Mouse (Mus musculus): Measurements from ENCODE around the gene Kctd11.
"Not testable (repeated sequence)": the region's sequence is repeated elsewhere in the genome, so short reads cannot be mapped to it uniquely, and the experiment has no call there.

Gene Kctd11

GRCm38 (mm10) chr11:69880853-69881603 lies at the start of gene Kctd11:
Kctd11 (minus strand) TSS chr11:69881406.
- peak; percentile 77 for DNase-seq (ENCODE audit: low read depth, low spot score)

- not testable (repeated sequence) for DNase-seq (ENCODE audit: low read depth, low spot score)
These were observed 49.0 kb upstream of the Kctd11 start for GRCm38 (mm10) chr11:69930176-69930575.

- no peak for DNase-seq (ENCODE audit: low read depth, low spot score)
These were observed 48.5 kb upstream of the Kctd11 start for GRCm38 (mm10) chr11:69929712-69930111.

- DNase-seq (ENCODE audit: low read depth, low spot score), result no peak
These were observed 46.3 kb upstream of the Kctd11 start for GRCm38 (mm10) chr11:69927501-69927900.

- DNase-seq (ENCODE audit: low read depth, low spot score), result no peak
These were observed 41.6 kb upstream of the Kctd11 start for GRCm38 (mm10) chr11:69922796-69923195.

- peak; percentile 49 for DNase-seq (ENCODE audit: low read depth, low spot score)
These were observed 41.0 kb upstream of the Kctd11 start for GRCm38 (mm10) chr11:69922012-69922756.

- DNase-seq (ENCODE audit: low read depth, low spot score), result peak; percentile 100
These were observed 40.2 kb upstream of the Kctd11 start, which contains the start of gene Eif5a for GRCm38 (mm10) chr11:69921114-69922011. Eif5a (minus strand) TSS chr11:69921958.

GRCm38 (mm10) chr11:69920266-69921031 lies 39.2 kb upstream of the Kctd11 start:
- peak; percentile 80 for DNase-seq (ENCODE audit: low read depth, low spot score)

GRCm38 (mm10) chr11:69919661-69920265 lies 38.6 kb upstream of the Kctd11 start:
- peak; percentile 92 for DNase-seq (ENCODE audit: low read depth, low spot score)

- DNase-seq (ENCODE audit: low read depth, low spot score), result no peak
These were observed 37.8 kb upstream of the Kctd11 start for GRCm38 (mm10) chr11:69919053-69919452.

GRCm38 (mm10) chr11:69918118-69918517 lies 36.9 kb upstream of the Kctd11 start:
- no peak for DNase-seq (ENCODE audit: low read depth, low spot score)

GRCm38 (mm10) chr11:69917379-69917948 lies 36.3 kb upstream of the Kctd11 start:
- DNase-seq (ENCODE audit: low read depth, low spot score), result no peak

GRCm38 (mm10) chr11:69916652-69917378 lies 35.6 kb upstream of the Kctd11 start:
- not testable (repeated sequence) for DNase-seq (ENCODE audit: low read depth, low spot score)

GRCm38 (mm10) chr11:69915667-69916627 lies 34.7 kb upstream of the Kctd11 start:
- DNase-seq (ENCODE audit: low read depth, low spot score), result peak; percentile 50

- DNase-seq (ENCODE audit: low read depth, low spot score), result no peak
These were observed 33.8 kb upstream of the Kctd11 start for GRCm38 (mm10) chr11:69914917-69915430.

GRCm38 (mm10) chr11:69914372-69914764 lies 33.2 kb upstream of the Kctd11 start:
- DNase-seq (ENCODE audit: low read depth, low spot score), result peak; percentile 73

- peak; percentile 97 for DNase-seq (ENCODE audit: low read depth, low spot score)
These were observed 32.6 kb upstream of the Kctd11 start, which contains the start of gene Gps2 for GRCm38 (mm10) chr11:69913554-69914371. Gps2 (plus strand) TSS chr11:69913888.

Measured in ES-CJ7 (cell line).